Mouse (Mus musculus): ENCODE measurements around the gene Pgrmc2.

GRCm38 (mm10) chr3:41061831-41062565, 20.8 kb downstream of the Pgrmc2 start:
- no peak for TF ChIP-seq POLR2A (IDR thresholded peaks at IDR 0.05; ENCODE audit: low read depth, low read length)
- no peak for TF ChIP-seq CTCF (conservative IDR thresholded peaks at IDR 0.05; ENCODE audit: insufficient read depth, insufficient read length, low read depth, low read length)
